Mouse (Mus musculus): Measurements from ENCODE around the gene Gpr180.

GRCm38 (mm10) chr14:118148554-118148953, 11.6 kb downstream of the Gpr180 start:
- TF ChIP-seq POLR2A (IDR thresholded peaks at IDR 0.05; ENCODE audit: borderline replicate concordance, extremely low read depth, insufficient read depth, insufficient read length, poor library complexity, severe bottlenecking) (no peak), CTCF (IDR thresholded peaks at IDR 0.05; ENCODE audit: borderline replicate concordance, extremely low read depth, insufficient read depth, insufficient read length) (no peak)

Data from brain, embryonic 14.5 days (tissue).